Mouse (Mus musculus): ENCODE data around the gene E130114P18Rik.

E130114P18Rik gene

GRCm38 (mm10) chr4:97596348-97596747 is 181.5 kb downstream of the E130114P18Rik start:
- DNase-seq = no peak

GRCm38 (mm10) chr4:97593869-97594268 is 184.0 kb downstream of the E130114P18Rik start:
- no peak for DNase-seq

- no peak for DNase-seq
Observed at GRCm38 (mm10) chr4:97589790-97590189, 188.1 kb downstream of the E130114P18Rik start.

GRCm38 (mm10) chr4:97587412-97588010 is 190.4 kb downstream of the E130114P18Rik start:
- DNase-seq = no peak

GRCm38 (mm10) chr4:97585170-97585569 is 192.7 kb downstream of the E130114P18Rik start:
- DNase-seq = no peak

- DNase-seq = no peak
Observed at GRCm38 (mm10) chr4:97584445-97585130, 193.3 kb downstream of the E130114P18Rik start.

GRCm38 (mm10) chr4:97582796-97583430 is 195.0 kb downstream of the E130114P18Rik start:
- DNase-seq = no peak

GRCm38 (mm10) chr4:97582064-97582415 is 195.8 kb downstream of the E130114P18Rik start:
- no peak for DNase-seq

GRCm38 (mm10) chr4:97581314-97582063 is 196.4 kb downstream of the E130114P18Rik start:
- DNase-seq = no peak

GRCm38 (mm10) chr4:97580906-97581305 is 197.0 kb downstream of the E130114P18Rik start:
- DNase-seq = no peak

- no peak for DNase-seq
Observed at GRCm38 (mm10) chr4:97578571-97579165, 199.2 kb downstream of the E130114P18Rik start.

- DNase-seq = no peak
Observed at GRCm38 (mm10) chr4:97577431-97577830, 200.4 kb downstream of the E130114P18Rik start.

GRCm38 (mm10) chr4:97575447-97575846 is 202.4 kb downstream of the E130114P18Rik start:
- no peak for DNase-seq

- no peak for DNase-seq
Observed at GRCm38 (mm10) chr4:97569320-97569719, 208.6 kb downstream of the E130114P18Rik start.

- no peak for DNase-seq
Observed at GRCm38 (mm10) chr4:97564656-97565055, 213.2 kb downstream of the E130114P18Rik start.

- DNase-seq = no peak
Observed at GRCm38 (mm10) chr4:97564199-97564598, 213.7 kb downstream of the E130114P18Rik start.

- DNase-seq = no peak
Observed at GRCm38 (mm10) chr4:97557585-97557984, 220.3 kb downstream of the E130114P18Rik start.

- no peak for DNase-seq
Observed at GRCm38 (mm10) chr4:97544016-97544415, 233.9 kb downstream of the E130114P18Rik start.

GRCm38 (mm10) chr4:97532072-97532471 is 245.8 kb downstream of the E130114P18Rik start:
- no peak for DNase-seq

- DNase-seq = no peak
Observed at GRCm38 (mm10) chr4:97528517-97528916, 249.4 kb downstream of the E130114P18Rik start.

Measured in cerebellum, adult 8-10 months (tissue).